Mouse (Mus musculus) cerebellum, adult 2 months (tissue): ENCODE results near the gene Inhbb.

Experiments used
- CTCF ChIP-seq: fragments of 200-500 bp; IDR thresholded peaks from 2 replicates; pipeline ENCODE4 v1.5.1; 2011; ENCODE audit warnings: low read depth, mild to moderate bottlenecking, control low read depth, low read length, moderate library complexity, borderline replicate concordance; ENCODE audit not compliant: insufficient read depth
- POLR2A ChIP-seq: fragments of 200-500 bp; IDR thresholded peaks from 2 replicates; pipeline ENCODE4 v1.6.1; 2011; ENCODE audit warnings: low read length, control low read depth, borderline replicate concordance; ENCODE audit not compliant: insufficient read depth

- TF ChIP-seq POLR2A (no peak), CTCF (no peak)
Measured at GRCm38 (mm10) chr1:119410661-119411060, 11.4 kb downstream of the Inhbb start.
